Mouse (Mus musculus): Measurements from ENCODE around the gene Als2cl.

DNA sequence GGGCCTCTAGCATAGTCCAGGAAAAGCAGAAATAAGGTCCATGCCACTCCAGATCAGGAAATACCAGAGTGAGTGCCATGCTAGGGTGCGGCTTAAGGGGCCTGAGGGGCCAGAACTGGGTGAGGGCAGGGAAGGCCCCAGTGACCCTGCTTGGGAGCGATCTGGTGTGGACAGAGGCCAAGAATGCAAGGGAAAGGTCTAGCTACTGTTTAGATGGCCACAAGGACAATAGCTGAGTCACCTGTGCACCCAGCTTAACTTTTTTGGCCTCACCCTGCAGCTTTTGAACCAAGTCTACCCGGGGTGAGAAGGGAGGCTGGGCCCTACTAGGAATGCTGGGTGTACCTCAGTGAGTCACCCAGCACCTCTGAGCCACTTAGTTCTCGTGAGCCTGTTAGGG lies 1.1 kb downstream of the Als2cl start:
- TF ChIP-seq CTCF (IDR thresholded peaks at IDR 0.05; ENCODE audit: low read depth, low read length), result no peak
- TF ChIP-seq GATA1 (IDR thresholded peaks at IDR 0.05; ENCODE audit: borderline replicate concordance, low read length), result no peak
- TF ChIP-seq POLR2AphosphoS5 (IDR thresholded peaks at IDR 0.05; ENCODE audit: insufficient replicate concordance, low read depth, low read length), result no peak
- no peak for TF ChIP-seq TAL1 (conservative IDR thresholded peaks at IDR 0.05; ENCODE audit: low read depth, low read length)

Data from G1E (cell line).